Mouse (Mus musculus): ENCODE results near the gene 1700029H14Rik.

- TF ChIP-seq CTCF (IDR thresholded peaks at IDR 0.05; ENCODE audit: extremely low read depth, insufficient read depth, insufficient read length, insufficient replicate concordance) (no peak), POLR2A (IDR thresholded peaks at IDR 0.05; ENCODE audit: low read depth, low read length) (no peak)
Observed at GRCm38 (mm10) chr8:13551574-13551830, 10.8 kb downstream of the 1700029H14Rik start.
